Mouse (Mus musculus): ENCODE results near the gene Ptprd. TPM values are rescaled to one million over a fixed set of nuclear protein-coding genes. Genes with fewer than 3 reads are reported as not detected.

Gene Ptprd
- 5.5 and 6.3 TPM in 2 replicates for polyA plus RNA-seq (2015; fragmentation: Nextera tagmentation; extraction: Ambion mirVana)

- no peak for ATAC-seq (ENCODE audit: low read depth)
- Histone ChIP-seq H3K27me3 (ENCODE audit: control insufficient read depth, insufficient read depth, low read depth, low read length) (peaks cover 15% of the 10 kb centered on the region), H3K4me2 (ENCODE audit: low read depth, low read length) (peak within 1 kb of the TSS; percentile 58), H3K27ac (ENCODE audit: low read length) (no peak within 1 kb of the TSS), H3K36me3 (ENCODE audit: control insufficient read depth, insufficient read depth) (no peaks in the 10 kb centered on the region), H3K4me1 (ENCODE audit: control insufficient read depth, low read depth, low read length) (no peaks in the 10 kb centered on the region), H3K9ac (ENCODE audit: low read depth, low read length) (no peak within 1 kb of the TSS), H3K4me3 (ENCODE audit: low read depth, low read length) (peak within 1 kb of the TSS; percentile 26), H3K9me3 (replicated peaks; ENCODE audit: control insufficient read depth, low read length) (no peaks in the 10 kb centered on the region)
- 2% methylated on average over 57 of the region's 86 CpGs for WGBS (ENCODE audit: insufficient replicate concordance)
Measured at GRCm38 (mm10) chr4:78211529-78212494, at the start of gene Ptprd. Gene Ptprd, minus strand, starts transcription at chr4:78211961.

GRCm38 (mm10) chr4:78235820-78236219 is 24.1 kb upstream of the Ptprd start:
- H3K27ac ChIP-seq (ENCODE audit: low read length): no peak overlapping the region
- WGBS (ENCODE audit: insufficient replicate concordance): 55% methylated on average over 2 of the region's 2 CpGs
- no peak overlapping the region for H3K4me2 ChIP-seq (ENCODE audit: low read depth, low read length)
- H3K36me3 ChIP-seq (ENCODE audit: control insufficient read depth, insufficient read depth): no peaks in the 10 kb centered on the region
- no peaks in the 10 kb centered on the region for H3K9me3 ChIP-seq (replicated peaks; ENCODE audit: control insufficient read depth, low read length)
- H3K27me3 ChIP-seq (ENCODE audit: control insufficient read depth, insufficient read depth, low read depth, low read length): no peaks in the 10 kb centered on the region
- no peaks in the 10 kb centered on the region for H3K4me1 ChIP-seq (ENCODE audit: control insufficient read depth, low read depth, low read length)
- ATAC-seq (ENCODE audit: low read depth): no peak
- no peak overlapping the region for H3K9ac ChIP-seq (ENCODE audit: low read depth, low read length)
- H3K4me3 ChIP-seq (ENCODE audit: low read depth, low read length): no peak overlapping the region

GRCm38 (mm10) chr4:78235316-78235715 is 23.6 kb upstream of the Ptprd start:
- H3K9ac ChIP-seq (ENCODE audit: low read depth, low read length): no peak overlapping the region
- no peak overlapping the region for H3K4me3 ChIP-seq (ENCODE audit: low read depth, low read length)
- no peaks in the 10 kb centered on the region for H3K9me3 ChIP-seq (replicated peaks; ENCODE audit: control insufficient read depth, low read length)
- 40% methylated on average over 2 of the region's 2 CpGs for WGBS (ENCODE audit: insufficient replicate concordance)
- no peak for ATAC-seq (ENCODE audit: low read depth)
- H3K4me2 ChIP-seq (ENCODE audit: low read depth, low read length): no peak overlapping the region
- H3K27ac ChIP-seq (ENCODE audit: low read length): no peak overlapping the region
- no peaks in the 10 kb centered on the region for H3K36me3 ChIP-seq (ENCODE audit: control insufficient read depth, insufficient read depth)
- no peaks in the 10 kb centered on the region for H3K27me3 ChIP-seq (ENCODE audit: control insufficient read depth, insufficient read depth, low read depth, low read length)
- H3K4me1 ChIP-seq (ENCODE audit: control insufficient read depth, low read depth, low read length): no peaks in the 10 kb centered on the region

- Histone ChIP-seq H3K27ac (ENCODE audit: low read length) (no peak overlapping the region), H3K4me3 (ENCODE audit: low read depth, low read length) (no peak overlapping the region), H3K9ac (ENCODE audit: low read depth, low read length) (no peak overlapping the region), H3K4me1 (ENCODE audit: control insufficient read depth, low read depth, low read length) (no peaks in the 10 kb centered on the region), H3K36me3 (ENCODE audit: control insufficient read depth, insufficient read depth) (no peaks in the 10 kb centered on the region), H3K27me3 (ENCODE audit: control insufficient read depth, insufficient read depth, low read depth, low read length) (no peaks in the 10 kb centered on the region), H3K4me2 (ENCODE audit: low read depth, low read length) (no peak overlapping the region), H3K9me3 (replicated peaks; ENCODE audit: control insufficient read depth, low read length) (no peaks in the 10 kb centered on the region)
- no peak for ATAC-seq (ENCODE audit: low read depth)
- 63% methylated on average over 1 of the region's 1 CpGs for WGBS (ENCODE audit: insufficient replicate concordance)
Measured at GRCm38 (mm10) chr4:78234681-78235080, 22.9 kb upstream of the Ptprd start.

GRCm38 (mm10) chr4:78213949-78214348 is 2.2 kb upstream of the Ptprd start:
- peaks cover 15% of the 10 kb centered on the region for H3K27me3 ChIP-seq (ENCODE audit: control insufficient read depth, insufficient read depth, low read depth, low read length)
- H3K9me3 ChIP-seq (replicated peaks; ENCODE audit: control insufficient read depth, low read length): no peaks in the 10 kb centered on the region
- H3K4me3 ChIP-seq (ENCODE audit: low read depth, low read length): no peak overlapping the region
- H3K36me3 ChIP-seq (ENCODE audit: control insufficient read depth, insufficient read depth): no peaks in the 10 kb centered on the region
- H3K9ac ChIP-seq (ENCODE audit: low read depth, low read length): no peak overlapping the region
- no peak overlapping the region for H3K4me2 ChIP-seq (ENCODE audit: low read depth, low read length)
- 60% methylated on average over 4 of the region's 4 CpGs for WGBS (ENCODE audit: insufficient replicate concordance)
- H3K4me1 ChIP-seq (ENCODE audit: control insufficient read depth, low read depth, low read length): no peaks in the 10 kb centered on the region
- ATAC-seq (ENCODE audit: low read depth): no peak
- no peak overlapping the region for H3K27ac ChIP-seq (ENCODE audit: low read length)

- ATAC-seq (ENCODE audit: low read depth): no peak
- Histone ChIP-seq H3K27me3 (ENCODE audit: control insufficient read depth, insufficient read depth, low read depth, low read length) (peaks cover 15% of the 10 kb centered on the region), H3K4me3 (ENCODE audit: low read depth, low read length) (no peak overlapping the region), H3K27ac (ENCODE audit: low read length) (no peak overlapping the region), H3K9ac (ENCODE audit: low read depth, low read length) (no peak overlapping the region), H3K9me3 (replicated peaks; ENCODE audit: control insufficient read depth, low read length) (no peaks in the 10 kb centered on the region), H3K36me3 (ENCODE audit: control insufficient read depth, insufficient read depth) (no peaks in the 10 kb centered on the region), H3K4me2 (ENCODE audit: low read depth, low read length) (no peak overlapping the region), H3K4me1 (ENCODE audit: control insufficient read depth, low read depth, low read length) (no peaks in the 10 kb centered on the region)
- 56% methylated on average over 4 of the region's 4 CpGs for WGBS (ENCODE audit: insufficient replicate concordance)
Measured at GRCm38 (mm10) chr4:78212941-78213340, 1.2 kb upstream of the Ptprd start.

GRCm38 (mm10) chr4:78210878-78211528 is 758 bp downstream of the Ptprd start:
- Histone ChIP-seq H3K4me3 (ENCODE audit: low read depth, low read length) (no peak overlapping the region; the same call in 1 of the 2 replicates), H3K27me3 (ENCODE audit: control insufficient read depth, insufficient read depth, low read depth, low read length) (peaks cover 15% of the 10 kb centered on the region), H3K36me3 (ENCODE audit: control insufficient read depth, insufficient read depth) (no peaks in the 10 kb centered on the region), H3K9ac (ENCODE audit: low read depth, low read length) (no peak overlapping the region), H3K9me3 (replicated peaks; ENCODE audit: control insufficient read depth, low read length) (no peaks in the 10 kb centered on the region), H3K4me1 (ENCODE audit: control insufficient read depth, low read depth, low read length) (no peaks in the 10 kb centered on the region), H3K27ac (ENCODE audit: low read length) (no peak overlapping the region), H3K4me2 (ENCODE audit: low read depth, low read length) (0 out of 2 replicates have a peak overlapping the region, but pooled peaks have one; percentile 58)
- no peak for ATAC-seq (ENCODE audit: low read depth)
- 27% methylated on average over 9 of the region's 9 CpGs for WGBS (ENCODE audit: insufficient replicate concordance)

GRCm38 (mm10) chr4:78205018-78205417 is 6.7 kb downstream of the Ptprd start:
- no peak overlapping the region for H3K27ac ChIP-seq (ENCODE audit: low read length)
- H3K4me2 ChIP-seq (ENCODE audit: low read depth, low read length): no peak overlapping the region
- no peaks in the 10 kb centered on the region for H3K36me3 ChIP-seq (ENCODE audit: control insufficient read depth, insufficient read depth)
- no peaks in the 10 kb centered on the region for H3K27me3 ChIP-seq (ENCODE audit: control insufficient read depth, insufficient read depth, low read depth, low read length)
- no peak overlapping the region for H3K4me3 ChIP-seq (ENCODE audit: low read depth, low read length)
- no peaks in the 10 kb centered on the region for H3K9me3 ChIP-seq (replicated peaks; ENCODE audit: control insufficient read depth, low read length)
- ATAC-seq (ENCODE audit: low read depth): no peak
- H3K9ac ChIP-seq (ENCODE audit: low read depth, low read length): no peak overlapping the region
- no peaks in the 10 kb centered on the region for H3K4me1 ChIP-seq (ENCODE audit: control insufficient read depth, low read depth, low read length)
- WGBS (ENCODE audit: insufficient replicate concordance): 25% methylated on average over 3 of the region's 3 CpGs

- Histone ChIP-seq H3K4me1 (ENCODE audit: control insufficient read depth, low read depth, low read length) (no peaks in the 10 kb centered on the region), H3K4me3 (ENCODE audit: low read depth, low read length) (no peak overlapping the region), H3K27ac (ENCODE audit: low read length) (no peak overlapping the region), H3K27me3 (ENCODE audit: control insufficient read depth, insufficient read depth, low read depth, low read length) (no peaks in the 10 kb centered on the region), H3K36me3 (ENCODE audit: control insufficient read depth, insufficient read depth) (no peaks in the 10 kb centered on the region), H3K4me2 (ENCODE audit: low read depth, low read length) (no peak overlapping the region), H3K9me3 (replicated peaks; ENCODE audit: control insufficient read depth, low read length) (no peaks in the 10 kb centered on the region), H3K9ac (ENCODE audit: low read depth, low read length) (no peak overlapping the region)
- no peak for ATAC-seq (ENCODE audit: low read depth)
- WGBS (ENCODE audit: insufficient replicate concordance): 53% methylated on average over 1 of the region's 1 CpGs
Measured at GRCm38 (mm10) chr4:78168447-78168846, 43.3 kb downstream of the Ptprd start.

Data from liver, embryonic 16.5 days (tissue).